Mouse (Mus musculus): ENCODE results near the gene Rps18. TPM values are rescaled to one million over a fixed set of nuclear protein-coding genes. Genes with fewer than 3 reads are reported as not detected.

Gene Rps18
- 1,734 TPM for polyA plus RNA-seq (2015; fragmentation: Illumina TruSeq; extraction: RNeasy Lipid Tissue Mini Kit (QIAGEN cat#74804); ENCODE audit: insufficient read depth, low replicate concordance)

DNA sequence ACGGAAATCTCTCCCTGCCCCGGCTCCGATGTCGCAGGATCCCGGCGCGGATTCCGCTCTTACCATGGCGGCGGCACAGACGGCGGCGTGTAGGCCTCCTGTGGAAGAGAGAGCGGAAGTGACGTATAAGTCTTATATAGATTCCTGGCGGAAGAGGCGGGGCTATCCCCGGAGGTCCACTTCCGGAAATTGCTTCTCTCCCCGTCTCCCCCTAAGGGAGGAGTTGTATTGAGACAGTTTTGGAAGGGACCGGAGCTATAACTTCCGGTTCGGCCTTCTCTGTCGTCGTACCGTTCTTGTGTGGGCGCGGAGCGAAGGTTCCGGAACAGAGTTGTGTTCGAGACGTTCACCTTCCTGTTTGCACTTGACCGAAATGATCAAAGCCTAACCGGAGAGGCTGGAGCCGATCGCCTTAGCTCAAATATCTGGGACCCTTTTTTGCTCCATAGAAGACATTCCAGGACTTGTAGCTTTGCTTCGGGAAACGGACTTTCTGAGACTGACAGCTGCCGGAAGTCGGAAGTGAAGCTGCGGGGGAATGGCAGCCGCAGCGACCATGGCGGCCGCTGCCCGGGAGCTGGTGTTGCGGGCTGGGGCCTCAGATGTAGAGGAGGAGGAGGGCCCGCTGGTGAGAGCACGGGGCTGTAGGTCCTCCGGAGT is at the start of gene Rps18, which contains the start of gene Vps52:
TSS of gene Rps18 (minus strand) at position 447 of the 660 bp plus-strand sequence.
TSS of gene Vps52 (plus strand) at position 258 of the 660 bp plus-strand sequence.

DNA sequence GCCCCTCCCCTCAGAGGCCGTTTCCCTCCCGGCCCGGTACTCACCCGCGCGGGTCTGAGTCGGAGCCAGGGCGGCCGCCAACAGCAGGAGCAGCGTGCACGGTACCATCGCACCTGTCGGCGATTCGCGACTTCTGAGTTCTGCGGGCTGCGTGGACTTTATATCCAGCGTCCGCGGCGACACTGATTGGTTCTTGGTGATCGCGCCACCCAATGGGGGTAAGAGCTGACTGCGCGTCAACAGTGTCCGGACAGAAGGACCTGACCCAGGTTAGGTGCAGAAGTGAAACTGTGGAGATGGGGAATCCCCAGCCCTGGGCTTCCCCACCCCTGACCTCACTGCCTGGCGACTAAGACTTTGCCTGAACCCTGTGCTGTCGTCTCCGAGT is 44.3 kb upstream of the Rps18 start, which contains the start of gene H2-K1:
TSS of gene H2-K1 (minus strand) at position 198 of the 388 bp plus-strand sequence.

DNA sequence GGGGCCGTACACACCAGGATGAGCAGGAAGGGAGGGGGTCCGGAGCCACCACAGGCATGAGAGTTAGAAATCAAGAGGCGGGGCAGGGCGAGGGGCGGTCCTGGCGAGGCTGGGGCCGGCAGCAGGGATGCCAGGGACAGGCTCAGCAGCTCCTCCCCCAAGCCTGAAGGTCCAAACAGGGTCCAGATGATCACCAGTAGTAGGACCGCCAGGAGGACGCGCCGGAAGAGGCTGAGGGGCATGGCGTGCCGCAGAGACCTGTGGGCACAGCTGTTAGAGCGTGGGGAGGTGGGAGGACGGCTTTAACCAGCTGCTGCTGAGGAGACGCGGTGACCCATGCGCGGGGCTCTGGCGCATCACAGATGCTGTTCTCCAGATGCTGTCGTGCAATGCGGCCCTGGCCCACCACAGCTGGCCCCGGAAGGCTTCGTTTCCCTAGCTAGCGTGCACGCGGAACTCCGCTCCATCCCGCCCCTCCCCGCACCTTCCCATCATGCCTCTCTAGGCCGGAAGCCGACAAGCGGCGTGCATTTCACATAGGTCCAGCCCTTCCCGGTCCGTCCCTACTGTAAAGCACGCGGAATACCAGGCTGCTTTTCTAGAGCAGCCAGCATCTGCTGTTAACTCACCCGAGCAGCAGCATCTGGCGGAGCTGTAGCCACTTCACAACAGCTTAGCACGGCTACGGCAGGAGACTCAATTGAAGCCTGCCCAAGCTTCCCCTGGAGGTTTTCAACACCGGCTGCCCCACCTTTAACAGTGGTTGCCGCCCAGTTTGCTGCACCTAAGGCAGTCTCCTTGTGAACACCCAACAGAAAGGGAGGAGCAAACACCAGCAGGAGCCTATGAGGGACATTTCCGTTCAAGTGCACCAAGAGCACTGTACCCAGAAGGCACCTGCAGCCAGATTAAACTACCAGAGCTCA is 4.5 kb downstream of the Rps18 start, which contains the start of gene B3galt4:
TSS of gene B3galt4 (minus strand) at position 468 of the 926 bp plus-strand sequence.

DNA sequence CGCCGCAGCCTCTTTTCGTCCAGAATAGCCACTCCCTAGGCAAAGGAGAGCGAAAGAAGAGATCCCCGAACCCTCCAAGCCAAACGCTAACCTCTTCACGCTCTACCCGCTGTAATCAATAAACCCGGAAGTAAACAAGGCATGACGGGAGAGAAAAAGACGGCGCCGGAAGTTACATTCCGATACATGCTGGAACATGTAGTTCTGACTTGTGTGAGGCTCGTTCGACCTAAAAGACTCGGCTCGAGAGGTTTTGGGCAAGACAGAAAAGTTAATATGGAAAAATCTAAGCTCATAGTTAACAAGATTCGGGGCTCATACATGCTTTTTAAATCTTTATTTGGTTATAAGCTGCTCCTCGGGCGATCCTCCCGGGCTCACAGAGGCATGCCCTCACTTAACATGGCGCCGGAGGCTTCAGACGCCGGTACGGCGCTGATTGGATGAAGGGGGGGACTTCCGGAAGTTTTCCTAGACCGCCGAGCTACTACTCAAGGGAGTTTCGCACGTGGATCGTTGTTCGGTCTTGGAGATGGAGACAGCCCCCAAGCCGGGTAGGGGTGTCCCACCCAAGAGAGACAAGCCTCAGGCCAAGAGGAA is 15.5 kb downstream of the Rps18 start, which contains the start of the genes Pfdn6 and Wdr46:
TSS of gene Pfdn6 (minus strand) at position 138 of the 600 bp plus-strand sequence.
TSS of gene Wdr46 (plus strand) at position 455 of the 600 bp plus-strand sequence.

DNA sequence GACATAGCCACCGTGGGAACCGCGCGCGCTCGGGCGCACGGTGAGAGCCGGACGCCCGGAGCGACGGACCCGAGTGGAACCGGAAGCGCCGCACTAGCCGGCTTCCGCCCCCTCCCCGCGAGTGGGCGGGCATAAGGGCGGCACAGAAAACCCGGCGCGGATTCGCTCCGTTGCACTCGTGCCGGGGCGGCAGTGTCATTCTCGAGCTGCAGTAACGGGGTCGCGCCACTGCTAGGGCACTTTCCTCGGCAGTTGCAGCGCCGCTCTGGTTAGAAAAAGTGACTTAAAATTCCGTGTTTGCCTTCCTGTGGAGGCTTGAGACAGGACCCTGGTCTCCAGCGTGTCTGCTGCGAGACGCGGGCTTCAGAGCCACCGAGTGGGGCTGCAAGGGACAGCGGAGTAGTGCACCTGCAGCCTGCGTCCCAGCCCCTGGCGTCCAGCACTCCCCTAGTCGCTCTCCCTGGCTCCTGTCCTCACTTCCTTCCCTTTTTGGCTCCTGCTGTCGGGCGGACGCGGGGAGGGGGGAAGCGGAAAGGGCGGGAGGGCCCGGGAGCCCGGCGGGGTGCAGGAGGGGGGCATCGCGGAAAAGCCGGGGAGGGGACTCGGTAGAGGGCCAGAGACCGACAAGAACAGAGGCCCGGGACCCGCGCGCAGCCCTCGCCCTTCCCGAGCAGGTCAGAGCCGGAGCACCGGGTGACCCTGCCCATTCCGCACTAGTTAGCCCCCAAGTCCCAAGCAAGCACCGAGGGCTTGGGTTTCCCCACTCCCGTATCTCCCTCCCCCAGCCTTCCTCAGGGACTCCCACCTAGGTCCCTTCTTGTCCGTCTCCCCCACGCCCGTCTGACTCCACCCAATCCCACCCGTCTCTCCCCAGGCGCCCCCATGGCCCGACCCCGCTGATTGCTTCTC is 26.2 kb downstream of the Rps18 start, which contains the start of gene Rgl2:
TSS of gene Rgl2 (plus strand) at position 173 of the 909 bp plus-strand sequence.

DNA sequence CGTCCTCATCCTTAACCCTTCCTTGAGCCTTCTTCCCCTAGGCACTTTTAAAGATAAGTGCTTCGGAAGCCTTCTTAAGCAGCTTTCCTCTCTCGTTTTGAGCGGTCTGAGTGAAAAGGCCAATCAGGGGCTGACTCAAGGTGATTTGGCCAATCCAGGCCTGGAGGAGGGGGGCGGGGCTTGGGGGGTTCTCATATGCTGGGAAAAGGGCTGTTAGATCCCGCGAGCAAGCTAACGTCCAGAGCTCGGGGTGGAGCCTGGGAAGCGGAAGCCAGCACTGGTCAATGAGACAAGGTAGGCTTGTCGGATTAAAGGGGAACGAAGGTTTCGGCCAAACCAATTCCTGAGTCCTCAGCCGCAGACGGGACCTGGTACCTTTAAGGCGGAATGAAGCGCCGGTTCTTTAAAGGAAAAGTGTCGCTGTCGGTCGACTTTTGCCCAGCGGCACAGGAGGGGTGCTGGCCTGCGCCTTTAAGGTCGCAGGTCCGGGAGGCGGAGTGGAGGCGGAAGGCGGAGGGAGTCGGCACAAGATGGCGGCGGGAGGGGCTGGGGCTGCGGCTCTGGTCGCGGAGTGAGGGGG is 40.0 kb downstream of the Rps18 start, which contains the start of the genes Tapbp and Zbtb22:
TSS of gene Tapbp (plus strand) at position 229 of the 580 bp plus-strand sequence.
TSS of gene Zbtb22 (plus strand) at position 234 of the 580 bp plus-strand sequence.

DNA sequence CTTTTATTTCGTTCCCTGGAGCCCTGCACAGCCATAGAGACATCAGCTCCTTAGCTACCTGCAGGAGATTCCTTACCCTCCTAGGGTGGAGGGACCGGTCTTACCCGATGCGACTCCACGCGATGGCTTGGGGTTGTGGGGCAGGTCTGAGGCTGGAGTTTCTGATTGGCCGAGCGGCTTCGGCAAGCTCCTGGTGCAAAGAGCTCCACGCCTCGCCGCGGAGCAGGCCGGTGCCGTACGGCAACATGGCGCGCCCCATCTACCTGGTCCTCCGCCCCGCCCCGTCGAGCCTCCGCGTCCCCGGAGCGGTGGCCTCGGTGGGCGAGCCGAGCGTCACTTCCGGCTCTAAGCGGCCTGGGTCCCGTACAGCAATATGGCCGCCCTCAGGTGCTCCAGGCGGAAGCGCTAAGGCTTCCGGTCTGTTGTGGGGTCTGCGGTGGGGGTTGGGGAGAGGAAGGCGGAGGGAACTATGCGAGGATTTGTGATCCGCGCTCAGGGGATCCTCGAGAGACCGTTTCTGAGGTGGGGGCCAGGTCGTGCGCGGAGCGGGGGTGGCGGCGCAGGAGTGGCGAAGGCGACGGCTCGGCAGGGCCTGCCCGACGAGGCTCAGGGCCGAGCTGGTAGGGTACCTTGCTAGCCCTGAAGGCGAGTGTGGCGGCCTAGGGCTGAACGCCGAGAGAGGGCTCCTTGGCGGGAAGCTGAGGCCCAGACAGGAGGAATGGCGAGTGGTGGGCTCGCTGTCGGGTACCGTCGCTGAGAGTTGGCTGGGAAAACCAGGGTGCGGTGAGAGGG is 46.5 kb downstream of the Rps18 start, which contains the start of gene Daxx:
TSS of gene Daxx (plus strand) at position 338 of the 792 bp plus-strand sequence.

DNA sequence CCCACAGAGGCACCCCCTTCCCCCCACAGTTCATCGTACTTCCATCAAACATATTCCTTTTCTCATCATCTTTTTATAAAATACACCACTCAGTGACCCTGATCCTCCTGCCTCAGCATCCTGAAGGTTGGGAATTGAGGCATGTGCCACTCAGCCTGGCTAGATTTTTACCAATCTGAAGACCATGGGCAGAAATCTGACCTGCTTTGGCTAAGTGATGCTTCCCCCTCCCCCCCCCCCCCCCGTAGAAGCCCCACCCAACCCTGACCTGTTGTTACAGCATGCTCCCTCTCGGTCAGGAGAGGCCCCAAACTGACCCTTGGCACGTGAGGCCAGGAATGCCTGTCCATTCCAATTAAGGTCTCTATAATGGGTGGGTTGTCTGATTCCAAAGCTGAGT is 51.0 kb downstream of the Rps18 start, which contains the start of gene Platr17:
TSS of gene Platr17 (plus strand) at position 301 of the 400 bp plus-strand sequence.

Other genes with a start within 250 kb of the Rps18 start
- gene March2, start 237.3 kb downstream of the Rps18 start, polyA plus RNA-seq (2015; fragmentation: Illumina TruSeq; extraction: RNeasy Lipid Tissue Mini Kit (QIAGEN cat#74804); ENCODE audit: insufficient read depth, low replicate concordance): 102 TPM
- gene Rab11b, start 195.5 kb downstream of the Rps18 start, polyA plus RNA-seq (2015; fragmentation: Illumina TruSeq; extraction: RNeasy Lipid Tissue Mini Kit (QIAGEN cat#74804); ENCODE audit: insufficient read depth, low replicate concordance): 65.7 TPM
- gene Angptl4, start 174.2 kb downstream of the Rps18 start, polyA plus RNA-seq (2015; fragmentation: Illumina TruSeq; extraction: RNeasy Lipid Tissue Mini Kit (QIAGEN cat#74804); ENCODE audit: insufficient read depth, low replicate concordance): 11.1 TPM
- gene Kank3, start 145.5 kb downstream of the Rps18 start, polyA plus RNA-seq (2015; fragmentation: Illumina TruSeq; extraction: RNeasy Lipid Tissue Mini Kit (QIAGEN cat#74804); ENCODE audit: insufficient read depth, low replicate concordance): 53.6 TPM
- 1,152 TPM for gene Rps28, start 131.4 kb downstream of the Rps18 start, polyA plus RNA-seq (2015; fragmentation: Illumina TruSeq; extraction: RNeasy Lipid Tissue Mini Kit (QIAGEN cat#74804); ENCODE audit: insufficient read depth, low replicate concordance)
- gene Ndufa7, start 131.4 kb downstream of the Rps18 start, polyA plus RNA-seq (2015; fragmentation: Illumina TruSeq; extraction: RNeasy Lipid Tissue Mini Kit (QIAGEN cat#74804); ENCODE audit: insufficient read depth, low replicate concordance): 55.2 TPM
- gene Cd320, start 112.9 kb downstream of the Rps18 start, polyA plus RNA-seq (2015; fragmentation: Illumina TruSeq; extraction: RNeasy Lipid Tissue Mini Kit (QIAGEN cat#74804); ENCODE audit: insufficient read depth, low replicate concordance): 5.0 TPM
- gene Gm7029, start 82.2 kb downstream of the Rps18 start, polyA plus RNA-seq (2015; fragmentation: Illumina TruSeq; extraction: RNeasy Lipid Tissue Mini Kit (QIAGEN cat#74804); ENCODE audit: insufficient read depth, low replicate concordance): not detected
- 5.8 TPM for gene Kifc1, start 65.3 kb downstream of the Rps18 start, polyA plus RNA-seq (2015; fragmentation: Illumina TruSeq; extraction: RNeasy Lipid Tissue Mini Kit (QIAGEN cat#74804); ENCODE audit: insufficient read depth, low replicate concordance)
- gene Platr17, start 50.9 kb downstream of the Rps18 start, polyA plus RNA-seq (2015; fragmentation: Illumina TruSeq; extraction: RNeasy Lipid Tissue Mini Kit (QIAGEN cat#74804); ENCODE audit: insufficient read depth, low replicate concordance): 1.5 TPM
- 39.7 TPM for gene Daxx, start 46.6 kb downstream of the Rps18 start, polyA plus RNA-seq (2015; fragmentation: Illumina TruSeq; extraction: RNeasy Lipid Tissue Mini Kit (QIAGEN cat#74804); ENCODE audit: insufficient read depth, low replicate concordance)
- gene Tapbp, start 40.1 kb downstream of the Rps18 start, polyA plus RNA-seq (2015; fragmentation: Illumina TruSeq; extraction: RNeasy Lipid Tissue Mini Kit (QIAGEN cat#74804); ENCODE audit: insufficient read depth, low replicate concordance): 143 TPM
- 10.6 TPM for gene Zbtb22, start 40.1 kb downstream of the Rps18 start, polyA plus RNA-seq (2015; fragmentation: Illumina TruSeq; extraction: RNeasy Lipid Tissue Mini Kit (QIAGEN cat#74804); ENCODE audit: insufficient read depth, low replicate concordance)
- gene Rgl2, start 26.5 kb downstream of the Rps18 start, polyA plus RNA-seq (2015; fragmentation: Illumina TruSeq; extraction: RNeasy Lipid Tissue Mini Kit (QIAGEN cat#74804); ENCODE audit: insufficient read depth, low replicate concordance): 55.9 TPM
- 50.2 TPM for gene Pfdn6, start 15.7 kb downstream of the Rps18 start, polyA plus RNA-seq (2015; fragmentation: Illumina TruSeq; extraction: RNeasy Lipid Tissue Mini Kit (QIAGEN cat#74804); ENCODE audit: insufficient read depth, low replicate concordance)
- 6.0 TPM for gene Wdr46, start 15.3 kb downstream of the Rps18 start, polyA plus RNA-seq (2015; fragmentation: Illumina TruSeq; extraction: RNeasy Lipid Tissue Mini Kit (QIAGEN cat#74804); ENCODE audit: insufficient read depth, low replicate concordance)
- 4.4 TPM for gene B3galt4, start 4.5 kb downstream of the Rps18 start, polyA plus RNA-seq (2015; fragmentation: Illumina TruSeq; extraction: RNeasy Lipid Tissue Mini Kit (QIAGEN cat#74804); ENCODE audit: insufficient read depth, low replicate concordance)
- 28.2 TPM for gene Vps52, start 189 bp downstream of the Rps18 start, polyA plus RNA-seq (2015; fragmentation: Illumina TruSeq; extraction: RNeasy Lipid Tissue Mini Kit (QIAGEN cat#74804); ENCODE audit: insufficient read depth, low replicate concordance)
- 3,352 TPM for gene H2-K1, start 44.3 kb upstream of the Rps18 start, polyA plus RNA-seq (2015; fragmentation: Illumina TruSeq; extraction: RNeasy Lipid Tissue Mini Kit (QIAGEN cat#74804); ENCODE audit: insufficient read depth, low replicate concordance)
- gene Ring1, start 68.7 kb upstream of the Rps18 start, polyA plus RNA-seq (2015; fragmentation: Illumina TruSeq; extraction: RNeasy Lipid Tissue Mini Kit (QIAGEN cat#74804); ENCODE audit: insufficient read depth, low replicate concordance): 10.5 TPM
- 137 TPM for gene H2-Ke6, start 72.1 kb upstream of the Rps18 start, polyA plus RNA-seq (2015; fragmentation: Illumina TruSeq; extraction: RNeasy Lipid Tissue Mini Kit (QIAGEN cat#74804); ENCODE audit: insufficient read depth, low replicate concordance)
- 38.7 TPM for gene Slc39a7, start 75.7 kb upstream of the Rps18 start, polyA plus RNA-seq (2015; fragmentation: Illumina TruSeq; extraction: RNeasy Lipid Tissue Mini Kit (QIAGEN cat#74804); ENCODE audit: insufficient read depth, low replicate concordance)
- 24.2 TPM for gene Rxrb, start 75.8 kb upstream of the Rps18 start, polyA plus RNA-seq (2015; fragmentation: Illumina TruSeq; extraction: RNeasy Lipid Tissue Mini Kit (QIAGEN cat#74804); ENCODE audit: insufficient read depth, low replicate concordance)
- 0.94 TPM for gene Col11a2, start 83.4 kb upstream of the Rps18 start, polyA plus RNA-seq (2015; fragmentation: Illumina TruSeq; extraction: RNeasy Lipid Tissue Mini Kit (QIAGEN cat#74804); ENCODE audit: insufficient read depth, low replicate concordance)
- 69.0 TPM for gene H2-Oa, start 136.3 kb upstream of the Rps18 start, polyA plus RNA-seq (2015; fragmentation: Illumina TruSeq; extraction: RNeasy Lipid Tissue Mini Kit (QIAGEN cat#74804); ENCODE audit: insufficient read depth, low replicate concordance)
- 162 TPM for gene H2-DMa, start 163.5 kb upstream of the Rps18 start, polyA plus RNA-seq (2015; fragmentation: Illumina TruSeq; extraction: RNeasy Lipid Tissue Mini Kit (QIAGEN cat#74804); ENCODE audit: insufficient read depth, low replicate concordance)
- 245 TPM for gene Brd2, start 166.6 kb upstream of the Rps18 start, polyA plus RNA-seq (2015; fragmentation: Illumina TruSeq; extraction: RNeasy Lipid Tissue Mini Kit (QIAGEN cat#74804); ENCODE audit: insufficient read depth, low replicate concordance)
- gene H2-DMb2, start 187.3 kb upstream of the Rps18 start, polyA plus RNA-seq (2015; fragmentation: Illumina TruSeq; extraction: RNeasy Lipid Tissue Mini Kit (QIAGEN cat#74804); ENCODE audit: insufficient read depth, low replicate concordance): 497 TPM
- gene H2-DMb1, start 197.1 kb upstream of the Rps18 start, polyA plus RNA-seq (2015; fragmentation: Illumina TruSeq; extraction: RNeasy Lipid Tissue Mini Kit (QIAGEN cat#74804); ENCODE audit: insufficient read depth, low replicate concordance): 222 TPM
- gene Tap1, start 231.6 kb upstream of the Rps18 start, polyA plus RNA-seq (2015; fragmentation: Illumina TruSeq; extraction: RNeasy Lipid Tissue Mini Kit (QIAGEN cat#74804); ENCODE audit: insufficient read depth, low replicate concordance): 94.6 TPM
- gene Psmb9, start 231.8 kb upstream of the Rps18 start, polyA plus RNA-seq (2015; fragmentation: Illumina TruSeq; extraction: RNeasy Lipid Tissue Mini Kit (QIAGEN cat#74804); ENCODE audit: insufficient read depth, low replicate concordance): 164 TPM
- gene Psmb8, start 241.7 kb upstream of the Rps18 start, polyA plus RNA-seq (2015; fragmentation: Illumina TruSeq; extraction: RNeasy Lipid Tissue Mini Kit (QIAGEN cat#74804); ENCODE audit: insufficient read depth, low replicate concordance): 229 TPM
- 38.1 TPM for gene Tap2, start 247.5 kb upstream of the Rps18 start, polyA plus RNA-seq (2015; fragmentation: Illumina TruSeq; extraction: RNeasy Lipid Tissue Mini Kit (QIAGEN cat#74804); ENCODE audit: insufficient read depth, low replicate concordance)